Mouse (Mus musculus) cerebellum, adult 9-10 months (tissue): ENCODE results near the gene Tceanc2.
"Not testable (repeated sequence)": the region's sequence is repeated elsewhere in the genome, so short reads cannot be mapped to it uniquely, and the experiment has no call there.

Source experiments
- DNase-seq: peaks from one replicate; pipeline ENCODE4 v3.0.0; 2022

Gene Tceanc2

GRCm38 (mm10) chr4:107126389-107126788 is 52.5 kb downstream of the Tceanc2 start:
- no peak for DNase-seq

GRCm38 (mm10) chr4:107125101-107125500 is 53.8 kb downstream of the Tceanc2 start:
- DNase-seq: no peak

GRCm38 (mm10) chr4:107124376-107124775 is 54.5 kb downstream of the Tceanc2 start:
- no peak for DNase-seq

GRCm38 (mm10) chr4:107121165-107121943 is 57.6 kb downstream of the Tceanc2 start:
- DNase-seq: peak; percentile 16

GRCm38 (mm10) chr4:107120676-107121075 is 58.2 kb downstream of the Tceanc2 start:
- no peak for DNase-seq

GRCm38 (mm10) chr4:107119056-107119455 is 59.9 kb downstream of the Tceanc2 start:
- DNase-seq: no peak

- no peak for DNase-seq
These were observed 61.1 kb downstream of the Tceanc2 start for GRCm38 (mm10) chr4:107117741-107118385.

- DNase-seq: no peak
These were observed 64.6 kb downstream of the Tceanc2 start for GRCm38 (mm10) chr4:107114278-107114677.

- not testable (repeated sequence) for DNase-seq
These were observed 69.7 kb downstream of the Tceanc2 start for GRCm38 (mm10) chr4:107109181-107109580.

GRCm38 (mm10) chr4:107108291-107108731 is 70.6 kb downstream of the Tceanc2 start:
- DNase-seq: no peak

GRCm38 (mm10) chr4:107106777-107107176 is 72.1 kb downstream of the Tceanc2 start:
- no peak for DNase-seq

GRCm38 (mm10) chr4:107102220-107102619 is 76.7 kb downstream of the Tceanc2 start:
- no peak for DNase-seq

- DNase-seq: no peak
These were observed 80.0 kb downstream of the Tceanc2 start for GRCm38 (mm10) chr4:107098791-107099525.

- DNase-seq: no peak
These were observed 80.5 kb downstream of the Tceanc2 start for GRCm38 (mm10) chr4:107098375-107098774.

- DNase-seq: no peak
These were observed 81.0 kb downstream of the Tceanc2 start for GRCm38 (mm10) chr4:107097871-107098270.

- DNase-seq: no peak
These were observed 82.0 kb downstream of the Tceanc2 start, which contains the start of gene Cdcp2 for GRCm38 (mm10) chr4:107096841-107097373. Cdcp2 (plus strand) TSS chr4:107096891.

- DNase-seq: peak; percentile 30
These were observed 82.9 kb downstream of the Tceanc2 start for GRCm38 (mm10) chr4:107096043-107096442.

GRCm38 (mm10) chr4:107094484-107095187 is 84.3 kb downstream of the Tceanc2 start:
- DNase-seq: no peak

GRCm38 (mm10) chr4:107091696-107092095 is 87.2 kb downstream of the Tceanc2 start:
- DNase-seq: no peak

- DNase-seq: no peak
These were observed 94.1 kb downstream of the Tceanc2 start for GRCm38 (mm10) chr4:107084858-107085257.

GRCm38 (mm10) chr4:107084343-107084742 is 94.6 kb downstream of the Tceanc2 start:
- no peak for DNase-seq
